Mouse (Mus musculus) Patski (cell line): ENCODE measurements around the gene Pik3cg. TPM values are rescaled to one million over a fixed set of nuclear protein-coding genes. Genes with fewer than 3 reads are reported as not detected.

ENCODE experiments used
- ATAC-seq: fragments of 100-300 bp; one replicate; pipeline ENCODE4 v1.8.0; 2021
- CTCF ChIA-PET: fragments of 350-600 bp; sonication (Branson Sonifier 250); formaldehyde crosslinking; loops from one replicate; lab custom pipeline; 2022; ENCODE audit warnings: inconsistent platforms; lab: Charles Lee
- POLR2A ChIA-PET: fragments of 350-600 bp; sonication (Branson Sonifier 250); formaldehyde crosslinking; loops from one replicate; lab custom pipeline; 2022; ENCODE audit warnings: antibody characterized with exemption, inconsistent platforms; lab: Charles Lee
- DNase-seq: peaks from one replicate; pipeline ENCODE4 v3.0.0-alpha.2; 2011; ENCODE audit warnings: low read depth, low spot score
- H3K27me3 ChIP-seq: fragments of 371-371 bp; one replicate; pipeline ENCODE4 v1.5.1; 2021
- CTCF ChIP-seq: fragments of 100-300 bp; IDR thresholded peaks from one replicate; pipeline ENCODE4 v1.5.1; 2021
- in situ Hi-C: fragments of 300-500 bp; cut with MboI; formaldehyde crosslinking; loops from 3 replicates; pipeline ENCODE4 v1.11.1; 2018; ENCODE audit warnings: low pct_unique_long_range_greater_than_20kb, mixed read lengths
- polyA plus RNA-seq: library from polyadenylated mRNA; unstranded; gene quantifications from one replicate; pipeline ENCODE4 v1.2.3, GENCODE M21; 2021

Gene Pik3cg
- polyA plus RNA-seq, 1 experiment from 2014 or later: not detected

GRCm38 (mm10) chr12:32183584-32183983 is 24.9 kb downstream of the Pik3cg start:
- ATAC-seq: no peak
- in situ Hi-C loops: no loop called here
- H3K27me3 ChIP-seq: peaks cover 8% of the 10 kb centered on the region
- no peak for TF ChIP-seq CTCF
- no peak for DNase-seq
- POLR2A ChIA-PET: no interaction called here
- CTCF ChIA-PET: no interaction called here

DNA sequence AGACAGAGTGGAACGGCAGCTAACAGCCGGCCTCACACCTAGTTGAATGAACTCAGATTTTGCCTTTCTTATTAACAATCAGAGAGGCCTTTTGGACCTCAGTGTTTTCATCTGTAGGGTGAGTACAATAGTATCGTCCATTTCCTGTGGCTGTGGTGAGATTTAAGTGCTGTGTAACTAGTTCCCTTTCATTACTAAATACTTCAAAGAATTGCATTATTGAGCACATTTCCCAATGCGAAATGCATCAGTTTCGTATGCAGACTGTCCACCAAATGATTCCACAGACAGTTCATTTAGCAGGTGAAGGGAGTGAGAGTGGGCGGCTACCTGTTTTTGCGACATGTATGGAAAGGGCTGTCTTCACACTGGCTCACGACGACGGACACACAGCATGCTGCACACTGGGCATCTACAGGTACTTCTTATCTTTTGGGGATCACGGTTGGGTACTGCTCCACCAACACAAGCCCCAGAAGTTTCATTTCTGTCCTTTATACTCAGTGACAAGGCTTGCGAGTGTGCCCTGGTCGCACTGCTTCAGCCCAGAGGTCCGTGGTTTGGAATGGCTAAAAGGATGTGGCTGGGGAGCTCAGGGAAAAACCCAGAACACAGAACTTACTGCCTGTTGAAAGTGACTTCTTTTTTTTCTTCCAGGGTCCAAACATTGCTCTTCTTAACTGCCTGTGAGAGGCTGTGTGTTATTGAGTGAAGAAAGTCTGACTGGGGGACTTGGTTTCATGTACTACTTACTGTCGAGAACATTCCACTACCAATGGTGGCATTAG is 25.6 kb downstream of the Pik3cg start:
- peaks cover 14% of the 10 kb centered on the region for H3K27me3 ChIP-seq
- in situ Hi-C loops: no loop called here
- no peak for DNase-seq
- ChIA-PET POLR2A (no interaction called here), CTCF (no interaction called here)
- no peak for ATAC-seq
- no peak for TF ChIP-seq CTCF

DNA sequence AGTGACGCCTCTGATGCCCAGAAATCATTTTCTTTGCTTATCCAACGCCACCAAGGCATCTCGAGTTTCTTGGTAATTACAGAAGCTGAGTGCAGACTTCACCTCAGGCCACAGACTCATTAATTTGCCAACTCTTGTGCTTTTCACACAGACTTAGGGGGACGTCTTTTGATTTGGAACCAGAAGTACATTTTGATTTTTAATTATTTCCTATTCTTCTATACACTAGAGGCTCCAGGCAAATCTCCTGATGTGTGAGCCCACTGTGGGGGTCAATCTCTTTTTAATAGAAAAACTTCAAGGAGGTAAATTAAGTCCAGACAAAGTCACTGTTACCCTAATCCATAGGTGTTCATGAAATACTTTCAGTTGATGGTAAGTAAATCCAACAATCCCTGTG is 26.6 kb downstream of the Pik3cg start:
- POLR2A ChIA-PET: no interaction called here
- no peak for ATAC-seq

DNA sequence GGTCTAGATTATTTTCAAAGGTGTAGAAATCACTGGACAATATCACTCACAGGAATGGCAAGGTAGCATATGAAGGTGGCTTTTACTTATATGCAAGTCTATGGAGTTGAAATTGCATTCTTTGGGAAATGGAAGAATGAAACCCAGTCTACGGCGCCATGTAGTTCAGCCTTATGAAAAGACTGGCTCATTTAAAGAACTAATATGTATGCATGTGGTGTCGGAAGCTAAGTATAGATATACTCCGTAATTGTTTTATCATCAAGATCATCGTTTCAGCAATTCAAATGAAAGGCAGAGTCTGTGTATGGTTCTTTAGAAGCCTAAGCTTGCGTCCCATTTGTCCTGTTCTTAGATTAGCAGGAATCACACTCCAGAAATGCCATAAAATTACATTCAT is 34.0 kb downstream of the Pik3cg start:
- peaks cover 50% of the 10 kb centered on the region for H3K27me3 ChIP-seq
- TF ChIP-seq CTCF: no peak
- CTCF ChIA-PET: interaction anchor here (2.2 kb wide), 1 partner anchor 28 kb away, joined by 4 read pairs; no protein-coding TSS in a partner anchor
- DNase-seq: no peak
- no peak for ATAC-seq
- POLR2A ChIA-PET: no interaction called here
- in situ Hi-C loops: no loop called here

More for the DNA sequence above, 26.6 kb downstream of the Pik3cg start:
- peaks cover 19% of the 10 kb centered on the region for H3K27me3 ChIP-seq
- no peak for TF ChIP-seq CTCF
- no peak for DNase-seq
- in situ Hi-C loops: no loop called here
- CTCF ChIA-PET: no interaction called here

DNA sequence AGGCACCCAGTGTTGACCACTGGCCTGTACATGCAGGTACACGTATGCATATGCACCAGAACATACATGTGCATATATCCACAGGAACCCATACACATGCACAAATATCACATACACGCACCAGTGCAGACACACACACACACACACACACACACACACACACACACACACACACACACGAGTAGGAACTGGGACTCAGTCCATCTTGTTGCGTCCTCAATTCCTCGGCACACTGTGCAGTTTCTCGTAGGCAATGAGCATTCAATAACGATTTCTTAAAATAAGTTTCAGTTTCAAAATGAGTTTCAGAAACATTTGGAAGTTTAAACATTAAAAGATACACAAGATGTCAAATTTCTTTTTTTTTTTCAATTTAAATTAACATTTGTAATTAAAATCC is 35.6 kb downstream of the Pik3cg start:
- peaks cover 47% of the 10 kb centered on the region for H3K27me3 ChIP-seq
- TF ChIP-seq CTCF: no peak
- CTCF ChIA-PET: interaction anchor here (0.6 kb wide), 1 partner anchor 75 kb away, joined by 3 read pairs; no protein-coding TSS in a partner anchor
- POLR2A ChIA-PET: no interaction called here
- in situ Hi-C loops: no loop called here
- ATAC-seq (no peak), DNase-seq (no peak)

DNA sequence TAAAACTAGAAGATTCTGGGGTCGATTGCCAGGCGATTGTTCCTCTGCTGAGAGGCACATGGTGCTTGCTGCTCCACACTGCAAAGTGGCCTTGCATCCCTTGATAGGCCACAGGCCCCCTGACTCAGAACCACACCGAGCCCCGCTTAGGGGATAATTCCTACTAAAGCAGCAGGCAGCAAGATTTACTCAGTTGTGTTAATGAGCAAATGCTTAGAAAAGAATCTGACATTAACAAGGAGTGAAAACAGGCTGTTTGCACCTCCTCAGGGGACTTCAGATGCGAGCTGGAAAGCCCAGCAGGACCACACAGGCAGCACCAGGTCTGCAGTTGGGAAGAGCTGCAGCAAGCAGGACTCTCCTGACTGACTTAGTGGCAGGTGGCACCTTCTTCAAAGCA is 39.3 kb downstream of the Pik3cg start:
- CTCF ChIA-PET: no interaction called here
- TF ChIP-seq CTCF: no peak
- ATAC-seq (no peak), DNase-seq (no peak)
- in situ Hi-C loops: no loop called here
- POLR2A ChIA-PET: no interaction called here
- peaks cover 33% of the 10 kb centered on the region for H3K27me3 ChIP-seq

- peaks cover 30% of the 10 kb centered on the region for H3K27me3 ChIP-seq
- ATAC-seq (no peak), DNase-seq (no peak)
- in situ Hi-C loops: no loop called here
- no peak for TF ChIP-seq CTCF
- CTCF ChIA-PET: no interaction called here
- POLR2A ChIA-PET: interaction anchor here (0.6 kb wide), 1 partner anchor 38 kb away, joined by 3 read pairs; no protein-coding TSS in a partner anchor
Observed at GRCm38 (mm10) chr12:32168751-32169150, 39.7 kb downstream of the Pik3cg start.

DNA sequence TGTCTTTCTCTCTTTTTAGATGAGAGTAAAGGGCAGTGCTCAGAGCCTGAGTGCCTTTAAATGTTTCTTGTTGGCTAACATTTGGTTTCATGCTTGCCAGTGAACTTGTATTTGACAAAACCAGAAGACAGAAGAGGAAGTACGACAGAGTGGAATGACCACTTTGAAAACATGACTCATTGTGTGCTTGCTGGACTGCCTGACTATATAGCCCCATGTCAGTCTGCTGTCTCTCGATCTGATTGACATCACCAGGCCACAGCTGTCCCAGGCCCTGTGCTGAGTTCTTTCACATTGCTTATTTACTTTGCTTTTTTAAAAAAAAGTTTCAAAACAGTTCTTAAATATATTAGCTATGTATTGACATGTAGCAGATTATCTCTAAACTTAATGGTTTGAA is 44.8 kb downstream of the Pik3cg start:
- POLR2A ChIA-PET: no interaction called here
- no peak for TF ChIP-seq CTCF
- in situ Hi-C loops: no loop called here

GRCm38 (mm10) chr12:32158757-32159156 is 49.7 kb downstream of the Pik3cg start:
- peaks cover 9% of the 10 kb centered on the region for H3K27me3 ChIP-seq
- no peak for ATAC-seq
- ChIA-PET POLR2A (no interaction called here), CTCF (no interaction called here)
- no peak for DNase-seq
- TF ChIP-seq CTCF: no peak
- in situ Hi-C loops: no loop called here

More for the DNA sequence above, 44.8 kb downstream of the Pik3cg start:
- CTCF ChIA-PET: no interaction called here
- DNase-seq: no peak
- ATAC-seq: no peak
- peaks cover 15% of the 10 kb centered on the region for H3K27me3 ChIP-seq

- in situ Hi-C loops: loop anchor here (5.0 kb wide), 2 partner anchors 101 to 179 kb away; no protein-coding TSS in a partner anchor
- no peak for TF ChIP-seq CTCF
- DNase-seq (no peak), ATAC-seq (no peak)
- ChIA-PET CTCF (interaction anchor here (1.1 to 1.3 kb wide), 3 partner anchors 29 to 170 kb away, joined by 3 to 4 read pairs (median 4); no protein-coding TSS in a partner anchor), POLR2A (interaction anchor here (0.6 to 0.9 kb wide), 2 partner anchors 120 to 181 kb away, joined by 3 read pairs; no protein-coding TSS in a partner anchor)
- H3K27me3 ChIP-seq: no peaks in the 10 kb centered on the region
Observed at GRCm38 (mm10) chr12:32146606-32147005, 61.9 kb downstream of the Pik3cg start.

DNA sequence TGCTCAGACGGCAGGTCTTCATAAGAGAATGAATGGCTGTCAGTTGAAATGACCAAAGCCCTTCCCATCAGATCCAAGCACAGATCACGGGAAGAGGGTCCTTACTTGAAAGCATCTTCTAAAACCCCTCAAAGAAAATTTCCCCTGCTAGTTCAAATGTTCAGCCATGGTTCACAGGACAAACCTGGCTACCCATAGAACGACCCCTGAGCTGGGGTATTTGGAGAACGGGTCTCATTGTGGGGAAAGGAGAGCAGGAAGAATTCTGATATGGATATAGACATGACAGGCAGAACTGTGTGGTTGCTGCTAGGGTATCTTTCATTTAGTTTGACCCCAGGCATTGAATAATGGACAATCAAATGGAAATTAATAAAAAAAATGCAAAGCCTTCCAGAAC is 62.8 kb downstream of the Pik3cg start:
- POLR2A ChIA-PET: no interaction called here
- DNase-seq (no peak), ATAC-seq (no peak)
- H3K27me3 ChIP-seq: no peaks in the 10 kb centered on the region
- TF ChIP-seq CTCF: no peak
- CTCF ChIA-PET: interaction anchor here (1.9 kb wide), 1 partner anchor 173 kb away, joined by 8 read pairs; no protein-coding TSS in a partner anchor
- in situ Hi-C loops: loop anchor here (5.0 kb wide), 2 partner anchors 102 to 178 kb away; no protein-coding TSS in a partner anchor
